Mouse (Mus musculus): ENCODE data around the gene Tmem223. TPM values are rescaled to one million over a fixed set of nuclear protein-coding genes. Genes with fewer than 3 reads are reported as not detected.

Tmem223 gene
- 137 and 143 TPM in 2 replicates for polyA plus RNA-seq (2015; fragmentation: Nextera tagmentation; extraction: Ambion mirVana)

DNA sequence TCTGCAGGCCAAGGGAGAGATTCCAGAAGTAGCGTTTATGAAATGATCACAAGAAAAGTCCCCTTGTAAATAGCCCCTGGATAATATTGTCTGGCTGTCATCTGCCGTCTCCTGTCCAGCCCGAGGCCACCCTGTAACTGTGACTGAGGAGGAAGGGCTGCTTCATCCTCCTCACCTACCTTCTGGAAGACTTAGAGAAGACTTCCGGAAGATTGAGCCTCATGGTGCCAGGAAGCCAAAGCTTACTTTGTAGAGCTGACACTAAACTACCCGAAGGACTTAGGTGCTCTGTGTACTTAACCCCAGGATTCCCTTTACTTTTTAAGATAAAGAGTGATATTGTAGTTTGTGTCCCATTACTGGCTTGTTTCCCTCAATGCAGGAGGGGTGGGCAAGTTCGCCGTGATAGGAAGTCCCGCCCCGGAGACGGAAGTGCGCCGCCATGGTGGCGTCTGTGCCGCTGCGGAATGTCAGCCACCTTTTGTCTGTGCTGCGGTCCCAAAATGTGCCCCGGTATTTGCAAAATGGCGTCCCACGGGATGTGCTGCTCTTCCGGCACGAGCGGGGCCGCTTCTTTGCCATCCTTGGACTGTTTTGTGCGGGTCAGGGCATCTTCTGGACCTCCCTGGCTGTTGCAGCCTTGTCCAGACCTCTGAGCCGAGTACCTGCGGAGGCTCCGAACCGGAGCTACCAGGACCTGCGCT lies at the start of gene Tmem223:
Tmem223 (plus strand) TSS at position 430 of the 704 bp plus-strand sequence.
- Histone ChIP-seq H3K4me1 (ENCODE audit: control insufficient read depth, insufficient read depth, low read length) (peaks cover 25% of the 10 kb centered on the region), H3K4me3 (replicated peaks; ENCODE audit: low read length) (peak within 1 kb of the TSS; percentile 87), H3K27ac (ENCODE audit: low read length) (peak within 1 kb of the TSS; percentile 85), H3K9ac (ENCODE audit: low read length) (peak within 1 kb of the TSS; percentile 95), H3K36me3 (ENCODE audit: control insufficient read depth, insufficient read depth, low read length) (peaks cover 47% of the 10 kb centered on the region), H3K4me2 (ENCODE audit: low read depth, low read length) (peak within 1 kb of the TSS; percentile 82), H3K9me3 (replicated peaks; ENCODE audit: control insufficient read depth, low read length) (no peaks in the 10 kb centered on the region), H3K27me3 (ENCODE audit: control insufficient read depth, insufficient read depth, low read length) (no peaks in the 10 kb centered on the region)
- peak; percentile 45 for ATAC-seq (ENCODE audit: insufficient read depth, low FRiP score)
- WGBS: 14% methylated on average over 29 of the region's 29 CpGs

DNA sequence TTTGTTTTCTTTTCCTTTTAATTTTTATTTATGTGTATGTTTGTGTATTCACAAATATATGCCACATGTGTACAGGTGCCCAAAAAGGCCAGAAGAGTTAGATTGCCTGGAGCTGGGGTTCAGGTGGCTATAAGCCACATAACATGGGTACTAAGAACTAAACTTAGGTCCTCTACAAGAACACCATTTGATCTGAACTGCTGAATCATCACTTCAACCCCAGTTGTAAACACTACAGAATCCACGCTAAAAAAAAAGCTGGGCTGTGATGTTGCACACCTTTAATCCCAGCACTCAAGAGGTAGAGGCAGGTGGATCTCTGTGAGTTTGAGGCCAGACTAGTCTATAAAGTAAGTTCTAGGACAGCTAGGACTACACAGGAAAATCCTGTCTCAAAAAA lies 49.4 kb upstream of the Tmem223 start:
- peaks cover 21% of the 10 kb centered on the region for H3K36me3 ChIP-seq (ENCODE audit: control insufficient read depth, insufficient read depth, low read length)
- ATAC-seq (ENCODE audit: insufficient read depth, low FRiP score): no peak
- peak overlapping the region; percentile 83 for H3K4me2 ChIP-seq (ENCODE audit: low read depth, low read length)
- H3K27ac ChIP-seq (ENCODE audit: low read length): no peak overlapping the region
- peaks cover 23% of the 10 kb centered on the region for H3K4me1 ChIP-seq (ENCODE audit: control insufficient read depth, insufficient read depth, low read length)
- 59% methylated on average over 1 of the region's 1 CpGs for WGBS
- H3K9me3 ChIP-seq (replicated peaks; ENCODE audit: control insufficient read depth, low read length): no peaks in the 10 kb centered on the region
- no peak overlapping the region for H3K4me3 ChIP-seq (replicated peaks; ENCODE audit: low read length)
- no peaks in the 10 kb centered on the region for H3K27me3 ChIP-seq (ENCODE audit: control insufficient read depth, insufficient read depth, low read length)
- no peak overlapping the region for H3K9ac ChIP-seq (ENCODE audit: low read length)

DNA sequence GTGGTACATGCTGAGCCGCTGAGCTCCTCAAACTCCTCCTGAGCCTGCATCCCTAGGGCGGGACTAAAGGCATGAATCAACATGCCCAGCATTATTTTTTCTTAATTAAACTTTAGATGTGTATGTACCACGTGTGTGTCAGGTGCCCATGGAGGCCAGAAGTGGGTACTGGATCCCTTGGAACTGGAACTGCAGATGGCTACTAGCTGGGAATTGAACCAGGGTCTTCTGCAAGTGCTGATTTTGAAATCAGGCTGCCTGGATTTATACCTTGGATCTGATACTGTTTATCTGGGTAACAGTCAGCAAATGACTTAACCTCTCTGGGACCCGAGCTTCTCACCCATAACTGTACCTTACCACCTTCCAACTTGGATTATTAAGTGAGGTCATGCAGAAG lies 48.8 kb upstream of the Tmem223 start:
- no peaks in the 10 kb centered on the region for H3K27me3 ChIP-seq (ENCODE audit: control insufficient read depth, insufficient read depth, low read length)
- H3K4me3 ChIP-seq (replicated peaks; ENCODE audit: low read length): peak overlapping the region; percentile 97
- WGBS: 48% methylated on average over 4 of the region's 4 CpGs
- H3K4me1 ChIP-seq (ENCODE audit: control insufficient read depth, insufficient read depth, low read length): peaks cover 23% of the 10 kb centered on the region
- ATAC-seq (ENCODE audit: insufficient read depth, low FRiP score): no peak
- H3K27ac ChIP-seq (ENCODE audit: low read length): peak overlapping the region; percentile 100; the same call in 1 of the 2 replicates
- H3K9ac ChIP-seq (ENCODE audit: low read length): peak overlapping the region; percentile 97
- peak overlapping the region; percentile 83 for H3K4me2 ChIP-seq (ENCODE audit: low read depth, low read length)
- peaks cover 26% of the 10 kb centered on the region for H3K36me3 ChIP-seq (ENCODE audit: control insufficient read depth, insufficient read depth, low read length)
- no peaks in the 10 kb centered on the region for H3K9me3 ChIP-seq (replicated peaks; ENCODE audit: control insufficient read depth, low read length)

DNA sequence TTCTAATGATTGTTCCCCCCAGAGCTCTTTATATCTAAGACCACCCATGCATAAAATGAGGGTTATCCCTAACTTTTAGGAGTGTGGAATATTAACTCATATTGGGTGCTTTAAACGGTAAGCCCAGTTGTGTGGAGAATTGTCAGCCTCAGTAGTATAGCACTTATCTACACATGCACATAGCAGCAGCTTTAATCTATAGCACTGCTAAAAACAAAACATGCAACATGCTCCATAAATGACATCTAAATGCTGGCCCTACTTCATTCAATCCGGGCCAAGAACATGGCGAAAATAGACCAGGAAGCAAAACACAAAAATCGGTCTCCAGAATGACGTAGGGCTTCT lies 48.3 kb upstream of the Tmem223 start:
- Histone ChIP-seq H3K9me3 (replicated peaks; ENCODE audit: control insufficient read depth, low read length) (no peaks in the 10 kb centered on the region), H3K4me1 (ENCODE audit: control insufficient read depth, insufficient read depth, low read length) (peaks cover 23% of the 10 kb centered on the region), H3K4me3 (replicated peaks; ENCODE audit: low read length) (peak overlapping the region; percentile 97), H3K36me3 (ENCODE audit: control insufficient read depth, insufficient read depth, low read length) (peaks cover 26% of the 10 kb centered on the region), H3K4me2 (ENCODE audit: low read depth, low read length) (peak overlapping the region; percentile 83), H3K9ac (ENCODE audit: low read length) (peak overlapping the region; percentile 97), H3K27me3 (ENCODE audit: control insufficient read depth, insufficient read depth, low read length) (no peaks in the 10 kb centered on the region), H3K27ac (ENCODE audit: low read length) (peak overlapping the region; percentile 100)
- 2% methylated on average over 5 of the region's 5 CpGs for WGBS
- no peak for ATAC-seq (ENCODE audit: insufficient read depth, low FRiP score)

DNA sequence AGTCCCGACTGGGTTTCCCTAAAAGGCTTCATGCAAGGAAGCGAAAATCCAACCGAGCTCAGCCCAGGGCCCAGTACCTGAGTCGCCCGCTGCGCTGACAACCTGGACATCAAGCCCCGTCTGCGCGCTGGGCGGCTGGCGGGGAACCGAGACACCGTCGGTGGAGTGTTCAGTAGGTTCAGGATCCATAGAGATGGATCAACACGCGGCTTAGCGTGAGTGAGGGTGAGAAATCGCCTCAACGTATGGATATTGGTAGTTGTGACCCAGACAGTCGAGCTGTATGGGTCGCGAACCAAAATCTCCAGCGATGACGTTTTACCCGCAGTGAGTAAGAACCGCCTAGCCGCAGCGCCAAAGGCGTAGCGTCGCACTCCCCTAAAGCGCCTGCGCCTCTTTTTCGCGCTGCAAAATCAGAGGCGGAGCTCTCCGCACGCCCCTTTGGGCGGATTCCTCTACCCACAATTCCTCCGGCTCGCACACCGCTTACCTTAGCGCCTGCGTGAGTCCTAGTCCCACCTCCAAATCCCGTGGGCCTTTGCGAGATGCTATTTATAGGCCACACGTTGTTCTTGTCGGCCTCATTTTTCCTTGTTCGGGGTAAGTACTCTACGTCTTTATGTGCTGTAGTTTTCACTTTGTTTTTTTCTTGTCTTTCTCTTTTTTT lies 47.8 kb upstream of the Tmem223 start, which contains the start of gene Slc3a2:
Slc3a2 (minus strand) TSS at position 463 of the 667 bp plus-strand sequence.
- Histone ChIP-seq H3K27ac (ENCODE audit: low read length) (peak within 1 kb of the TSS; percentile 100), H3K9me3 (replicated peaks; ENCODE audit: control insufficient read depth, low read length) (no peaks in the 10 kb centered on the region), H3K4me3 (replicated peaks; ENCODE audit: low read length) (peak within 1 kb of the TSS; percentile 97), H3K9ac (ENCODE audit: low read length) (peak within 1 kb of the TSS; percentile 97), H3K4me2 (ENCODE audit: low read depth, low read length) (peak within 1 kb of the TSS; percentile 85), H3K27me3 (ENCODE audit: control insufficient read depth, insufficient read depth, low read length) (no peaks in the 10 kb centered on the region), H3K4me1 (ENCODE audit: control insufficient read depth, insufficient read depth, low read length) (peaks cover 23% of the 10 kb centered on the region), H3K36me3 (ENCODE audit: control insufficient read depth, insufficient read depth, low read length) (peaks cover 26% of the 10 kb centered on the region)
- peak; percentile 97 for ATAC-seq (ENCODE audit: insufficient read depth, low FRiP score)
- under 1% methylated on average over 50 of the region's 50 CpGs for WGBS

DNA sequence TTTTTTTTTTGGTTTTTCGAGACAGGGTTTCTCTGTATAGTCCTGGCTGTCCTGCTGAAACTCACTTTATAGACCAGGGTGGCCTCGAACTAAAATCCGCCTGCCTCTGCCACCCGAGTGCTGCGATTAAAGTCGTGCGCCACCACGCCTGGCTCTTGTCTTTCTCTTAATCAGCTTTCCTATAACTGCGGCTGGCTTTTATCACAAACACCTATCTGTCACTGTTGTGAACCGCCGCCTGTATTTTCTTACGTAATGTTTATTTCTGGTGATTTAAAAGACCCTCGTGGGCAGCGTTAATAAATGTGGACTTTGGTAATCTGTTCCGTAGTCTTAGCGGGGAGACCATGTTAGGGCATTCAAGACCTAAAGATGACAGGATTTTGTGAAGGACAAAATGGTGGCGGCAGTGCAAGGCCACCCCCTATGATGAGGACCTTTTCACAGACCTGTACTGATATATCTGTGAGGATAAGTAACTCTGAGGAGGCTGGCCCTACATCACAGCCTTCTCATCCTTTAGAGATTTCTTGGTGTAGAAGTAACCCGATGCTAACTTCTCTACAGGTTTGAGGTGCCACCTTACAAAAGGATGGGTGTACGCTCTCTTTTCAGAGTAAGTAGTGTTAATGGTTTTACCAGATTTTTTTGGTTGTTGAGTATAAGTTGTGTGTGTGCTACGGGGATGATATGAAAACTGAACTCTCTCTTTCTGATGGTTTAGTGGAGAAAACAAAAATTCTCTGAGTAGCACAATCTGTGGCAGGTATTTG lies 47.0 kb upstream of the Tmem223 start:
- ATAC-seq (ENCODE audit: insufficient read depth, low FRiP score): no peak

DNA sequence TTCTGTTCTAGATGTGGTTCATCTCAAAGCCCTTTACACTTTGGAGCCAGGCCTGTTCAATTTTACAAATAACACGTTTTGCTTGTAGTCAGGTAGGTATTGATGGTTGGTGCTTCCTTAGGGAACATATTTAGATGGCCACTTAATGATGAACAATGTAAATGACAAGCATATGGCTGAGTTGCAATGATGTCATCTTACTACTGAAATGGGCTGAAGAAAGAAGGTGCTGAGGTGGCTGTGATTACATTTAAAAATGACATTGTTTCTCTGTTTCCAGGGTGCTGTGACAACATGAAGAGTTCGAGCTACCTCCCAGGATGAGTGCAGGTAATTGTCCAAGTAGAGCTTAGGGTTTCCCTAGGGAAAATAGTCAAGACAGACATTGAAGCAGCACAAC lies 46.4 kb upstream of the Tmem223 start:
- 3% methylated on average over 2 of the region's 2 CpGs for WGBS
- Histone ChIP-seq H3K27me3 (ENCODE audit: control insufficient read depth, insufficient read depth, low read length) (no peaks in the 10 kb centered on the region), H3K4me2 (ENCODE audit: low read depth, low read length) (peak overlapping the region; percentile 85), H3K4me1 (ENCODE audit: control insufficient read depth, insufficient read depth, low read length) (peaks cover 23% of the 10 kb centered on the region), H3K27ac (ENCODE audit: low read length) (peak overlapping the region; percentile 95), H3K4me3 (replicated peaks; ENCODE audit: low read length) (peak overlapping the region; percentile 97), H3K9me3 (replicated peaks; ENCODE audit: control insufficient read depth, low read length) (no peaks in the 10 kb centered on the region), H3K36me3 (ENCODE audit: control insufficient read depth, insufficient read depth, low read length) (peaks cover 26% of the 10 kb centered on the region), H3K9ac (ENCODE audit: low read length) (peak overlapping the region; percentile 97)
- no peak for ATAC-seq (ENCODE audit: insufficient read depth, low FRiP score)

More for the DNA sequence above, 47.0 kb upstream of the Tmem223 start:
- peaks cover 26% of the 10 kb centered on the region for H3K36me3 ChIP-seq (ENCODE audit: control insufficient read depth, insufficient read depth, low read length)
- under 1% methylated on average over 20 of the region's 20 CpGs for WGBS
- H3K4me1 ChIP-seq (ENCODE audit: control insufficient read depth, insufficient read depth, low read length): peaks cover 23% of the 10 kb centered on the region
- no peaks in the 10 kb centered on the region for H3K27me3 ChIP-seq (ENCODE audit: control insufficient read depth, insufficient read depth, low read length)
- peak overlapping the region; percentile 95 for H3K27ac ChIP-seq (ENCODE audit: low read length)
- peak overlapping the region; percentile 85 for H3K4me2 ChIP-seq (ENCODE audit: low read depth, low read length)
- H3K4me3 ChIP-seq (replicated peaks; ENCODE audit: low read length): peak overlapping the region; percentile 97
- H3K9me3 ChIP-seq (replicated peaks; ENCODE audit: control insufficient read depth, low read length): no peaks in the 10 kb centered on the region
- H3K9ac ChIP-seq (ENCODE audit: low read length): peak overlapping the region; percentile 97

DNA sequence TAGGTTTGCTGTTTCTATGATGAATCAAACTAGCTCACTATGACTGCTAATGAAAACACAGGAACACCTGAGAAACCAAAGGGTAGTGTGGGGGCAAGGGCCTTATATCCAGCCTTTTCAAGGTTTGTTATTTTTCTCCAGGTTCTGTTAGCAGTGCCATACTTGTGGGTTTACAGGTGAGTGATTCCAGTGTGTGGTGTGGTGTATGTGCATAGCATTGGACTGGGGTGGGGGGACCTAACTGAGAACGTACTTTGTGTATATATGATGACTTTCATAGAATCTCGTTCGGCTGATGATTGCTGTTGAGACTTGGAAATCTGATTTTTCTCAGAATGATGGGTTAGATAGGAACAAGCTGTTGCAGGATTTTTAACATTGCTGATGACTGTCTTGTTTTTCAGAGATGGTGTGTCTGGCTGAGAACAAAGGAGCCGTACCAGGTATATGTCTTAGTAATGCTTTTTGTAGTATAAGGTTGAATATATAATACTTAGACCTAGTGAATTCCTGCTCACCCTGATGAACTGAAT lies 45.6 kb upstream of the Tmem223 start:
- peak overlapping the region; percentile 85 for H3K4me2 ChIP-seq (ENCODE audit: low read depth, low read length)
- H3K36me3 ChIP-seq (ENCODE audit: control insufficient read depth, insufficient read depth, low read length): peaks cover 26% of the 10 kb centered on the region
- 32% methylated on average over 4 of the region's 4 CpGs for WGBS
- peak overlapping the region; percentile 97 for H3K9ac ChIP-seq (ENCODE audit: low read length)
- no peaks in the 10 kb centered on the region for H3K27me3 ChIP-seq (ENCODE audit: control insufficient read depth, insufficient read depth, low read length)
- H3K4me1 ChIP-seq (ENCODE audit: control insufficient read depth, insufficient read depth, low read length): peaks cover 23% of the 10 kb centered on the region
- ATAC-seq (ENCODE audit: insufficient read depth, low FRiP score): no peak
- H3K27ac ChIP-seq (ENCODE audit: low read length): peak overlapping the region; percentile 95
- no peaks in the 10 kb centered on the region for H3K9me3 ChIP-seq (replicated peaks; ENCODE audit: control insufficient read depth, low read length)
- peak overlapping the region; percentile 97 for H3K4me3 ChIP-seq (replicated peaks; ENCODE audit: low read length)

All from stomach, embryonic 16.5 days (tissue).